Mouse (Mus musculus) liver, embryonic 14.5 days (tissue): ENCODE measurements around the gene Scn4b.

Source experiments
- CTCF ChIP-seq: IDR thresholded peaks from 2 replicates; pipeline ENCODE4 v1.5.1; 2016; ENCODE audit warnings: antibody characterized with exemption, low read depth, control low read depth
- EP300 ChIP-seq: IDR thresholded peaks from 2 replicates; pipeline ENCODE4 v1.6.1; 2016; ENCODE audit warnings: antibody characterized with exemption, low read depth

GRCm38 (mm10) chr9:45139082-45139481 lies 887 bp downstream of the Scn4b start:
- no peak for TF ChIP-seq CTCF
- no peak for TF ChIP-seq EP300
